Mouse (Mus musculus) stomach, postnatal 0 days (tissue): ENCODE results near the gene Zfand3.

Experiments used
- CTCF ChIP-seq: IDR thresholded peaks from 2 replicates; pipeline ENCODE4 v1.5.1; 2016; ENCODE audit warnings: antibody characterized with exemption, low read depth, mild to moderate bottlenecking, moderate library complexity
- EP300 ChIP-seq: optimal IDR thresholded peaks from 2 replicates; pipeline ENCODE3; 2016; ENCODE audit warnings: antibody characterized with exemption

DNA sequence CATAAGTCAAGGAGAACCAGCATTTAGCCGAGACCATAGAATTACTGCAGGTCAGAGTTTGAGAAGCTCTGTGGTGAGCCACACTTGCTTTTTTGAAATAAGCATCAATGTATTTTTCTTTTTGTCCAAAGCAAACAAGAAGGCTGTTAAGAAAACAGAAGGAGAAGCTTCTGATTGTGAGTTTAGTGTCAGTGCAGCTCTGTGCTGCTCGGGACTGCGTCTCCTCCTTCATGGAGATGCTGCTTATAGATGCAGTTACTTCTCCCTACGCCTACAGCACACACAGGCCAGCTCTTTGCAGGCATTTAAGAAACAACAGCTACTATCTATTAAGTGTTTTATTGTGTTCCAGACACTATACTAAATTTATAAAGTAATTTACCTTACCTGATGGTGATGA lies 107.5 kb downstream of the Zfand3 start:
- no peak for TF ChIP-seq CTCF
- TF ChIP-seq EP300: no peak
